Mouse (Mus musculus) urinary bladder, adult 18-20 months (tissue): ENCODE results near the gene Rtn4.
"Not testable (repeated sequence)": the region's sequence is repeated elsewhere in the genome, so short reads cannot be mapped to it uniquely, and the experiment has no call there.

Source experiments
- DNase-seq, 2 experiments: peaks; one replicate each; pipeline ENCODE4 v3.0.0; 2022; ENCODE audit warnings: low spot score in 2 of 2, mixed read lengths in 2 of 2

Rtn4 gene

GRCm38 (mm10) chr11:29692683-29693272 is at the start of gene Rtn4:
Rtn4 (plus strand) TSS chr11:29692947.
- peak; percentile 95 to 98 for DNase-seq

DNA sequence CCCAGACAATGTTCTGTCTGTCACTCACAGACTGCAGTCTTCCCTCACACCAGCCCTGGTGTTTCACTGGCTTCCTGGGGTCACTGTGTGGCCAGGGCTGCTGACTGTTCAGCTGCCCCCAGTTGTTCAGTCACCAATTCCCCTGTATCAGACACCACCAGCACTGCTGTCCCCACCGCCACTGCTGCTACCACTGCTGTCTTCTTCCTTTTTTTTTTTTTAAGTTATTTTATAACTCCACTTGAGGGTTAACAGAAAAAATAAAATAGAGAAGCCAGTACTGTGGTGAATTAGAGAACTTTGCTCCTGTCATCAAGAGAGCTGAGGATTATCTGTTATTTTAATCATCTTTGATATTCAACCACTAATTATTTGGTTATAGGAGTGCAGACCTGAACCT is 48.3 kb upstream of the Rtn4 start:
- DNase-seq: no peak

DNA sequence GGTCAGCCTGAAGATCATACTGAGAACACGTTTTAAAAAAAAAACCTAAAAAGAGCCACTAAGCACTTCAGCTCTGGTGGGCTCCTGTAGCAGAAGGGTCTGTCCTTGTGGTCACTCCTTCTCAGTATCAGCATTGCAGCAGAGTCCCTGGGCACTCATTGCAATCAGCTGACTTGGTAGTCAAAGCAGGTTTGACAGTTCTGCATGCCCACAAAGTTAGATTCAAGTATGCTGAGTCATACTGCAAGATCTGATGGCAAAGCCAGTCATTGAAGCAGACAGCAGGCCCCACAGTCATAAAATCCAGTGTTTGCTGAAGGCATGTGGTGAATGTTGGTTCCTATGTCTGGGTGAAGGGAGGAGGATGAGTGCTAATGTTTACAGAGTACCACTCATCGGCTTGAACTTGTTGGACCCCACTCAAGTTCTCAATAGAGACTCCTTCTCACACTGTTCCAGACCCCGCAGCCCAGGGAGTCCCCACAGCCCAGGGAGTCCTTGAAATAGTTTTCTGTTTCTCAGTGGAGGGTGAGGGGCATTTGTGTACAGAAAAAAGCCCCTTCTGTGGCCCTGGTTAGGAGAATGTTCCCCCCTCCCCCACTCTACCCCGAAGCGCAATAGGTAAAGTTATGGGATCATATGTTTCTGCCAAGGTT is 47.2 kb upstream of the Rtn4 start:
- peak in 1 of 2 experiments; percentile 44 for DNase-seq

- DNase-seq: no peak
Observed at GRCm38 (mm10) chr11:29647568-29648319, 45.0 kb upstream of the Rtn4 start.

DNA sequence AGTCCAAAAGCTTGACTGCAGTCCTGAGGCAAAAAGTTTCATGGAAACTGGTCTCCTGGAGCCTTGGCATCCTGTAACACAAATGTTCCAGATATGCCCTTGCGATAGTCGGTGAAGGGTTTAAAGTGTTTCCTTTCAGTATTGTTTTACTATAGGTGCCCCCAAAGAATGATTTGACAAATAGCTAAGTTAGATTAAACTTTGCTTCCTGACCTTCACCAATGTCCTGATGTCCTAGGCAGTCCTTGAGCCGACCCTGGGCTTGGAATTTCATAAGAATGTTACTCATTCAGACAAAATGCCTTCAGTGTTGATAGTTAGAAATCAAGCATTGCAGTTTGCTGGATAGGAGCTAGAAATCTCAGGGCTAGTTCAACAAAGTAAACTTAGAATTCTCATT is 37.4 kb upstream of the Rtn4 start:
- not testable (repeated sequence) for DNase-seq

DNA sequence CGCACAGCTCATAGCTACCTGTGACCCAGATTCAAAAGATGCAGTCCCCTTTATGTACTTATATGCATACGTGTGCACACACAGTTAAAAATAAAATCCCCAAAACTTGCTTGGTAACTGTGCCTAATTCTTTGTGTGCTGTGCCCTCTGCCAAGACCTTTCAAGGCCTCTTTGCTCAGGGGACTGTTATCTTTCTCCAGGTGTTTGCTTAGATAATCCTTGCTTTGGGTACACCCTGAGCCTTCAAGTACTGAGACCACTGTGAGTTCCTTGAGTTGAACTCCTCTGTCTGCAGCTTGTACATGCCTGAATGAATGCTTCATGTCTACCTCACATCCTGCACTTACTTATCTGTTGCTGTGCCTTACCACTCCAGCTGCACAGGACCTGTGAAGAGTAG is 32.0 kb upstream of the Rtn4 start:
- DNase-seq: no peak

DNA sequence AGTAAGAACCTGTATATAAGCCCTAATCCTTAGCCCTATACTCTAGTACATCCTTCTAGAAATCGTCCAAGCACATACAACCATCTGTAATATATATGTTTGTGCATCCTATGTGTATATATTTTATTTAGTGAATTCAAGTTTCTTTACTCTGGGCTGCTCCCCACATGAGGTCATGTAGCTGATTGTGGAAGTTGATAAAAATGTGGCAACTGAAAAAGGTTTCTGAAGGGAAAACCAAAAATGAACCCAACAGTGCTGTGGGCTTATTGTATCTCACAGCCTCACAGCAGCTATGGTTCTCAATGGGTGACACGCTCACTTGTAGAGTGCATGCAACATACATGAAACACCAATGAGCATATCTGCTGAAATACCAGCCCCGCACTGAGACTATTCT is 25.1 kb upstream of the Rtn4 start:
- DNase-seq: no peak

GRCm38 (mm10) chr11:29669706-29670105 is 23.0 kb upstream of the Rtn4 start:
- no peak for DNase-seq

GRCm38 (mm10) chr11:29673359-29673758 is 19.4 kb upstream of the Rtn4 start:
- no peak for DNase-seq

DNA sequence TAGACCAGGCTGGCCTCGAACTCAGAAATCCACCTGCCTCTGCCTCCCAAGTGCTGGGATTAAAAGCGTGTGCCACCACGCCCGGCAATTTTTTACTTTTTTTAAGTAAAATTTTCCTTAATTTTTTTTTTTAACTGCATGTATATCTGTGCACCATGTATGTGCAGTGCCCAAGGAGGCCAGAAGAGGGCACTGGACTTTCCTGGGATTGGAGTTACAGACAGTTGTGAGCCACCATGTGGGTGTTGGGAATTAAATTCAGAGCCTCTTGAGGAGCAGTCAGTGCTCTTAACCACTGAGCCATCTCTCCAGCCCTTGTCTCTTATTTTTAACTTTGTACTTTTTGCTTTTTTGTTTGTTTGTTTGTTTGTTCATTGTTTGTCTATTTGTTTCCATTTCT is 16.0 kb upstream of the Rtn4 start:
- DNase-seq: no peak

GRCm38 (mm10) chr11:29679942-29680341 is 12.8 kb upstream of the Rtn4 start:
- no peak for DNase-seq

GRCm38 (mm10) chr11:29680771-29681170 is 12.0 kb upstream of the Rtn4 start:
- DNase-seq: no peak

- DNase-seq: no peak
Observed at GRCm38 (mm10) chr11:29684272-29684671, 8.5 kb upstream of the Rtn4 start.

DNA sequence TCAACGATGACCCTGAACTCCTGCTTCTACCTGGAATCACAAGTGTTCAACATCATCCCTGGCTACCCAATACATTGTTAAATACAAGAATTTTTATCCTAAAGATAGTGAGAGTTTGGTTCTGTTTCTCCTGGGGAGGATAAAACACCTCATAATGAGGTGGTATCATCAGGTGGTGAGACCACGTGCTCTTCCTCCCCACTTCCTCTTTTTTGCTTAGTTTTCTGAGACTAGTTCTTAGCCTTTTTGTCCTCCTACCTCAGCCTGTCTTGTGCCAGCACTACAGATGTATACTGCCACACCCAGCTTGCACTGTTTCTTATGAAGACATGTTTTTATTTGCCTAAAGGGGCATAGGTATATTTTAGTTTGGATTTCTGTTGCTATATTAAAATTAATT is 6.6 kb upstream of the Rtn4 start:
- DNase-seq: no peak

DNA sequence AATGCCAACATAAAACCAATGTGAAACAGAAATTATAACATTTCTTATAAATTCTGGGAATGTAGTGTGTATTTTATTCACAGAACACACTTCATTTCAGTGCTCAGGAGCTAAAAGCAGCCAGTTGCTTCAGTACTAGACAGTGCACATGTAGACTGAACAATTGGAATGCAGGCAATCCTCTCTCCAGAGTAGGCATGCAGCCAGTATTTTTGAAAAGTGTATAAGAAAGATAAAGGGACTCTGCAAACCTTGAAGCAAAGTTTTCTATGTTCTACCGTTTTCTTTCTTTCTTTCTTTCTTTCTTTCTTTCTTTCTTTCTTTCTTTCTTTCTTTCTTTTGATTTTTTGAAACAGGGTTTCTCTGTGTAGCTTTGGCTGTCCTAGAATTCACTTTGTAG is 1.2 kb upstream of the Rtn4 start:
- DNase-seq: no peak

- DNase-seq: peak; percentile 16 to 48
Observed at GRCm38 (mm10) chr11:29692111-29692682, 550 bp upstream of the Rtn4 start.

GRCm38 (mm10) chr11:29693576-29694410 is 1.0 kb downstream of the Rtn4 start:
- DNase-seq: peak; percentile 75 to 91

DNA sequence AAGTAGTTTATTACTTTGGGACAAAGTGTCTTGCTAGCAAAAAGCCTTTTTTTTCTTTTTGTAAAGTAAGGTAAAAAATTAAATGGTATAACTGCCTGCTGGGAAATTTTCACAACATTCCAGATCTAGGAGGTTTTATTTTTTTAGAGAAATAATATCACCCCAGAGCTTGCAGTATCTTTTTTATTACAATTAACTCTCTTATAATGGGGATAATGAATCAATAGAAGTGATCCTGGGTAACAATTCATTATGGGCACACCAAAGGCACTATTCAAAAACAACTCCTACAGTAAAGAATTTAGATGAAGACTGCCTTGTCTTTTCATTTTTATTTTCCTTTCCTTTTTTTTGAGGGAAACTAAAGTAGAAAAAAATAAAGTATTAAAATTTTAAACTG is 2.0 kb downstream of the Rtn4 start:
- no peak for DNase-seq

GRCm38 (mm10) chr11:29702721-29703120 is 10.0 kb downstream of the Rtn4 start:
- no peak for DNase-seq

DNA sequence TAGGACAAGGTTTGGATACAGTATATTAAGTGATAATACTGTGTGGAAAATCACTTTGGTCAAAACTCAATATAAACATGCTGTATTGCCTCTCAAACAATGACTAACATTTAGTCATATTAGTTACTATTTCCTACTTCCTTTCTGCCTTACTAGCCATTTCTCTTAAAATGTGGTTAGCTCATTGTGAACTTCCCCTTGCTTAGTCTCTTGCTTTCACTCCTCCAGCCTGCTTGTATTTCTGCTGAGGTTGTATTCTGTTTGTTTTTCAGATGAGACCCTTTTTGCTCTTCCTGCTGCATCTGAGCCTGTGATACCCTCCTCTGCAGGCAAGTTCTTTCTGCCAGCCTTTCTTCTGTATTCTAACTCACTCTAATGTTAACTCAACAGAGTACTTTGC is 12.5 kb downstream of the Rtn4 start:
- no peak for DNase-seq

GRCm38 (mm10) chr11:29706845-29707244 is 14.1 kb downstream of the Rtn4 start:
- no peak for DNase-seq

DNA sequence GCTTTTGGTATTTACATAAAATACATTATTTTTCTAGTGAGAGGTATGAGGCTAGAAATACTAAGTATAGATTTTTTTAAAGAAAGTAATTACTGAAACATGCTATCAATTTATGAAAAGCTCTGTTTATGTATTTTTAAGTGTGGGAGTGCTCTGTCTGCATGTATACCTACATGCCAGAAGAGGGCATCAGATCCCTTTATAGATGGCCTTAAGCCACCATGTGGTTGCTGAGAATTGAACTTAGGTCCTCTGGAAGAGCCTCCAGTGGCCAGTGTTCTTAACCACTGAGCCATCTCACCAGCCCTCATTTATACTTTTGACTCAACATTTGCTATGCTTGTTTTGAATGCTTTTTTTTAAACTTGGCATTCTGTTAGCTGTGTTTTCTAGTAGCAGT is 16.8 kb downstream of the Rtn4 start:
- DNase-seq: no peak
